Mouse (Mus musculus) urinary bladder, postnatal 36 days (tissue): ENCODE results near the gene Olfr198.
"Not testable (repeated sequence)": the region's sequence is repeated elsewhere in the genome, so short reads cannot be mapped to it uniquely, and the experiment has no call there.

Experiments
- DNase-seq, 2 experiments: peaks; one replicate each; pipeline ENCODE4 v3.0.0; 2022; ENCODE audit warnings: low spot score in 2 of 2, mixed read lengths in 1 of 2

The Olfr198 gene

GRCm38 (mm10) chr16:59203433-59203832 lies at the start of gene Olfr198:
TSS of gene Olfr198 (minus strand) at chr16:59203533.
- DNase-seq = not testable (repeated sequence)

GRCm38 (mm10) chr16:59249684-59250083 lies 46.4 kb upstream of the Olfr198 start:
- DNase-seq = no peak

GRCm38 (mm10) chr16:59219667-59220066 lies 16.3 kb upstream of the Olfr198 start, which contains the start of gene Olfr199:
TSS of gene Olfr199 (minus strand) at chr16:59219767.
- DNase-seq = not testable (repeated sequence)

- not testable (repeated sequence) for DNase-seq
Observed at GRCm38 (mm10) chr16:59217861-59218260, 14.5 kb upstream of the Olfr198 start.

GRCm38 (mm10) chr16:59170354-59170753 lies 33.0 kb downstream of the Olfr198 start, which contains the start of gene Olfr196:
TSS of gene Olfr196 (minus strand) at chr16:59170454.
- no peak for DNase-seq

GRCm38 (mm10) chr16:59151996-59152395 lies 51.3 kb downstream of the Olfr198 start:
- no peak for DNase-seq
